Mouse (Mus musculus) gastrocnemius, adult 8-10 months (tissue): Measurements from ENCODE around the gene Cilp2. TPM values are rescaled to one million over a fixed set of nuclear protein-coding genes. Genes with fewer than 3 reads are reported as not detected.

Experiments used
- DNase-seq, 2 experiments: peaks; one replicate each; pipeline ENCODE4 v3.0.0; 2022; ENCODE audit warnings: low spot score in 2 of 2
- total RNA-seq, 4 experiments: library from RNA; stranded (reverse); gene quantifications; 2 replicates each; pipeline ENCODE4 v1.2.4; 2022

The Cilp2 gene
- total RNA-seq, 4 experiments from 2014 or later: 1.2 to 6.0 (median 2.1) TPM

- DNase-seq: peak; percentile 94 to 95
Observed at GRCm38 (mm10) chr8:69901484-69902162, 14.1 kb upstream of the Cilp2 start.

DNA sequence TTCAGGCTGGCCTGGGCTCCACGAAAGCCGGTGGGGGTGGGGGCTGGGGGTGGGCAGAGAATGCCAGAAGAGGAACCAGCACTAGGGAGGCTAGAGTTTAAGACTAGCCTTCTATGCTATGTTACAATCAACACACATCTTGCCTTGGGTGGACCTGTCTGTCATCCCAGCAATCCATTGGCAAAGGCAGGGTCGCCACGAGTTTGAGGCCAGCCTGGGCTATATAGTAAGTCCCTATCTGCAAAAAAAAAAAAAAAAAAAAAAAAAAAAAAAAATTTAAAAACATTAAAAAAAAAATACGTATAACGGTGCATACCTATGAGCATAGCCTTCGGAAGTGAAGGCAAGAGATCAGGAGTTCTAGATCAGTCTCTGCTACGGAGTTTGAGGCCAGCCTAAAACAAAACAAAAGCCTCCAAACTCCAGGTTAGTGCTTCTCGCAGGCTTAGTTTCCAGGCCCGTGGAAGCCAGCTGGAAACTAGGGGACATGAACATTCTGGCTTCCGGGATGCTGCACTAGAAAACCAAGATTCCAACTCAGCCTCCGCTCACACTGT is 13.5 kb upstream of the Cilp2 start:
- DNase-seq: no peak

DNA sequence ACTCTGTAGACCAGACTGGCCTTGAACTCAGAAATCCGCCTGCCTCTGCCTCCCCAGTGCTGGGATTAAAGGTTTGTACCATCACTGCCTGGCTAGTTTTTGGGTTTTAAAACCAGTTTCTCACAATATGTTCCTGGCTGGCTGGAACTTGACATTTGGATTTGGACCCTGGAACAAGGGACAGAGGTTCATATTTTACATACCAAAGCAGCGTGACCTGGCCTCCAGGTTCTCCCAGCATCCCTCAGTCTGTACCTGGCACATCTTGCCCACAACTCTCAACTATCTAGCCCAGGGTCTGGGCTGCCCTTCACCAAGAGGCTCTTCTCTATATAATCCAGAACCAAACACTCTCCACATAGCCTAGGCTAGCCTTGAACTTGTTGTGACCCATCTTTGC is 12.4 kb upstream of the Cilp2 start:
- no peak for DNase-seq

GRCm38 (mm10) chr8:69897857-69898256 is 10.4 kb upstream of the Cilp2 start:
- no peak for DNase-seq

- no peak for DNase-seq
Observed at GRCm38 (mm10) chr8:69895772-69896451, 8.4 kb upstream of the Cilp2 start.

- no peak for DNase-seq
Observed at GRCm38 (mm10) chr8:69894836-69895332, 7.4 kb upstream of the Cilp2 start.

DNA sequence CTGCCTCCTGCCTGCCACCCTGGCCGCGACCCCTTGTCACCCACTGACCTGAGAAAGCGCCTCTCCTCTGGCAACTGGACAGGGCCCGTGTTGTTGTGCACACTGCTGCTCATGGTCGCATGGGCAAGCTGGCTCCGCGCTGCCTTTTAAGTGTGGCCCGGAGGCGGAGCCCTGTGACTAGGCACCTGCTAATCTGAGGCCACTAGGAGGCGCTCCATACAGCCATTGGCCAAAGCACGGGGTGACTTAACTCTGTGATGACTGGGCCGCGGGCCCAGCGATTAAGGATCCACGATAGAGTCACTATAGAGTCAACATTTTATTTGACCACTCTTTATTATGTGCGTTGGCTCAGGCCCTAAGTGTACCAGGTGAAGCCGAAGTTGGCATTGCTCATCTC is 6.4 kb upstream of the Cilp2 start:
- peak in 1 of 2 experiments; percentile 45 for DNase-seq

DNA sequence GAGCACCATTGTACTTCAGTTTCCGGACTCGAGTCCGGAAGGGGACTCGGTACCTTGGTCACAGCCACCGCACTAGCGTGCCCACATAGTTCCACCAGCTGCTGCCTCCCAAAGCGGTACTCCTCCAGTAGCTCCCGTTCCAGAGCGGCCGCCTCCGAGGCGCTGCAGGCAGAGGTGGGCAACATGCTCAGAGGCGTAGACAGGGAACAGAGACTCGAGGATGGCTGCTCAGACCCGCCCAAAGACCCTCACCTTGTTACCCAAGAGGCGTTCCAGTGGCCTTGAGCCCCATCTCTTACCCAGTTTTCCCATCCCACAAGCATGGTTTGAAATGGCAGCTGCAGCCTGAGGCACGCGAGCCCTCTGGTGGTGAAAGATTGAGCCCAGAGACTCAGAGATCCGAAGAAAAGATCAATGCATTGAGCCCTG is 3.3 kb upstream of the Cilp2 start:
- no peak for DNase-seq

DNA sequence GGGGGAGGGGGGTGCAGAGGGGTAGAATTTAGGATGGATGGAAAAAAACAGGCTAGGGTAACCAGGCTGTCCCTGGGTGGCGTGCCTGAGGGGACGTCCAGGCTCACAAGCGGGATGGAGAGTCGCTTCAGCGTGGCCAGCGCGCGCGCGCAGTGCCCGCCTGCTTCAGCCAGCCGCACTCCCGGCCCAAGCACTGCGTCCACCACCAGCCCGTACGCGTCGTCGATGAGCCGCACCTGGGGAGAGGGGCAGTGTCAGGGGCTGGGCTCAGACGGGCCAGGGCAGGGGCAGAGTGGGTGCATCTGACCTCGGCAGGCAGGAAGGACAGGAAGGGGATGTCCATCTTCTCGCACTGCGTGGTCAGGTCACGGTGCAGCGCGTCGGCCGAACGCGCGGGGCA is 1.4 kb upstream of the Cilp2 start:
- no peak for DNase-seq

- DNase-seq: no peak
Observed at GRCm38 (mm10) chr8:69888244-69888866, 868 bp upstream of the Cilp2 start.

GRCm38 (mm10) chr8:69884141-69884540 is 3.3 kb downstream of the Cilp2 start:
- DNase-seq: no peak

GRCm38 (mm10) chr8:69882833-69883600 is 4.5 kb downstream of the Cilp2 start:
- DNase-seq: no peak

GRCm38 (mm10) chr8:69882021-69882756 is 5.3 kb downstream of the Cilp2 start:
- DNase-seq: no peak

- DNase-seq: no peak
Observed at GRCm38 (mm10) chr8:69881261-69881865, 6.1 kb downstream of the Cilp2 start.

- no peak for DNase-seq
Observed at GRCm38 (mm10) chr8:69880841-69881240, 6.6 kb downstream of the Cilp2 start.

DNA sequence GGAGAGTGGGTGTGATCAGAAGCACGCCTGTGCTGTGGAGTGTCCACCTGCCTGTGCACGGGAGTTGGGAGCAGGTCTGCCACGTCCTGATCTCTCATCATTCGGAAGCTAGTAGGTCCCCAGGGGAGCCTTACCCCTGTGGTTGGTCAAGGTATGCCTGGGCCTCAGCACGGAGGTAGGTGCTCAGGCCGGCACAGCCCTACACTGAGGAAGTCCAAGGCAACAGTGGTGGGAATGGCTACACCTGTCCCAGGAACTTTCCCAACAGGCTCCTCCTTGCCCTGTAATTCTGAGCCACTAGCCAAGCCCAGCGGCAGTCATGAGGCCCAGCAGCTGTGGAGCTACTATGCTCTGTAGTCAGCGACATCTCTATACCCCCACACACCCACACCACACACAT is 7.8 kb downstream of the Cilp2 start:
- DNase-seq: no peak

GRCm38 (mm10) chr8:69877992-69878391 is 9.5 kb downstream of the Cilp2 start:
- DNase-seq: no peak

DNA sequence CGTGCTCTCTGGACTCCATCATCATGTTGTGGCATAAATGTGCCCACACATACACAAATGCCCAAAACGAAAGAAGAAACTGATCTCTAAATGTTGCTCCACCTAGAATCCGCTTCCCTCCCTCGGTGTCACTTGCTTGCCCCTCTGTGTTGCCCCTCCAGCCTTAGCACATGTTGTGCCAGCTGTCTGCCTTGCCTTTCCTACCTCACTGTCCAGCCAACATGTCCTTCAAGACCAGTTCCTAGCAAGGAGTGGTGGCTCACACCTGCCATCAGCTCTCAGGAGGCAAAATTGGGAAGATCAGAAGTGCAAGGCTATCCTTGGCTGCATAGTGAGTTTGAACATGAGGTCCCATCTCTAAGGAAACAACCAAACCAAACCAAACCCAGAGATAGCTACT is 10.1 kb downstream of the Cilp2 start:
- no peak for DNase-seq

DNA sequence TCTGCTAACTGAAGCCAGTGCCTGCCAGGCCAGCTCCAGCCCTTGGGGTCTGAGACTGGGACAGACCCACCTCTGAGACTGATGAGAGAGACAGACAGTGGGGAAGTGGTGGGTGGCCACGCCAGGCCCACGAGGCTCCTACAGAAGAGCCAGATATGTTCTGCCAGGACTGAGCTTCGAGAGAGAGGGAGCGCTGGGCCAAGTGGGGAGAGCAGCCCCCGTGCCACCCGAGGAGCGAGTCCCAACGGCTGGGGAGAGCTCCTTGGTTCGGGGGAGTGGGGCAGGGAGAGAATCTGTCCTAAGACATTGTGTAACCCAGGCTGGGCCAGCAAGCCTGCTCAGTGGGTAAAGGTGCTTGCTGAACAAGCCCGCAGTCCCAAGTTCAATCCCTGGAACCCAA is 10.5 kb downstream of the Cilp2 start:
- DNase-seq: no peak

DNA sequence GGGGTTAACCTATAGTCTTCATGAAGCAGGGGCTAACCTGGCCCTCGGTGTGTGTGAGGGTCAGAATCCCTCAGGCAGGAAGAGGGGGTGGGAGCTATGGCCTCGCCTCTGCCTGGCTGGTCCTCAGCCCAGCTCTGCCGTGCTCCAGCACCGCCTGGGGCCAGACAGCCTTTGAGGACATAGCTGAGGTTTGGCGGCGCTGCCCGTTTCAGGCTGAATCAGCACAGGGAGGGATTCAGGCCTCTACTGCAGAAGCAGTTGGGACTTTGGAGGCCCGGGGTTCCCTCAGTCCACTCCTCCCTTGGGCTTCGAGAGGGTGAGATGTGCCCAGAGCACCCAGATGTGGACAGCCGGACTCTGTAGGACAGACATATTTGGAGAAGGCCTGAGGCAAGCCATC is 11.4 kb downstream of the Cilp2 start:
- no peak for DNase-seq
